Mouse (Mus musculus) hindbrain, embryonic 14.5 days (tissue): ENCODE measurements around the gene Galnt15. TPM values are rescaled to one million over a fixed set of nuclear protein-coding genes. Genes with fewer than 3 reads are reported as not detected.

Experiments
- ATAC-seq: fragments of 200-750 bp; cut with Nextera tagmentation; 2 replicates; pipeline ENCODE4 v1.8.0; 2017; ENCODE audit warnings: moderate number of reproducible peaks, mild to moderate bottlenecking, moderate TSS enrichment, moderate library complexity; ENCODE audit not compliant: low FRiP score
- DNase-seq: peaks from one replicate; pipeline ENCODE4 v3.0.0-alpha.2; 2015; ENCODE audit warnings: low spot score
- H3K27ac ChIP-seq: fragments of 300-500 bp; sonication (generic); 2 replicates; pipeline ENCODE4 v1.5.1; 2014; ENCODE audit warnings: mild to moderate bottlenecking, moderate library complexity
- H3K27me3 ChIP-seq: fragments of 300-500 bp; sonication (generic); 2 replicates; pipeline ENCODE4 v1.6.1; 2014; ENCODE audit warnings: mild to moderate bottlenecking, low read length, mixed read lengths; ENCODE audit not compliant: control insufficient read depth, insufficient read depth
- H3K36me3 ChIP-seq: fragments of 300-500 bp; sonication (generic); replicated peaks from 2 replicates; pipeline ENCODE4 v1.6.1; 2014; ENCODE audit not compliant: control insufficient read depth, insufficient read depth
- H3K4me1 ChIP-seq: fragments of 300-500 bp; sonication (generic); replicated peaks from 2 replicates; pipeline ENCODE4 v1.6.1; 2014; ENCODE audit warnings: antibody characterized with exemption, low read length, mixed read lengths; ENCODE audit not compliant: control insufficient read depth, insufficient read depth
- H3K4me2 ChIP-seq: fragments of 300-500 bp; sonication (generic); replicated peaks from 2 replicates; pipeline ENCODE4 v1.6.1; 2014; ENCODE audit warnings: mild to moderate bottlenecking, moderate library complexity
- H3K4me3 ChIP-seq: fragments of 300-500 bp; sonication (generic); replicated peaks from 2 replicates; pipeline ENCODE4 v1.5.1; 2014; ENCODE audit warnings: mild to moderate bottlenecking, low read length
- H3K9ac ChIP-seq: fragments of 300-500 bp; sonication (generic); 2 replicates; pipeline ENCODE4 v1.6.1; 2014
- H3K9me3 ChIP-seq: fragments of 300-500 bp; sonication (generic); 2 replicates; pipeline ENCODE4 v1.6.1; 2016; ENCODE audit warnings: low read length; ENCODE audit not compliant: control insufficient read depth
- WGBS: fragments of 180-500 bp; shearing (Covaris S2); extraction: QIAGEN DNeasy Blood & Tissue Kit; methylation state at CpG from one replicate; pipeline ENCODE4 v1.1.7; 2014; 5-methylcytosine and 5-hydroxymethylcytosine counted together
- polyA plus RNA-seq: library from polyadenylated mRNA; unstranded; fragments of >200 nt; fragmentation: Nextera tagmentation; extraction: Ambion mirVana; gene quantifications from 2 replicates; pipeline ENCODE4 v1.2.1, GENCODE M21; 2014

The Galnt15 gene
- polyA plus RNA-seq, 1 experiment from 2014 or later = 0.47 TPM

GRCm38 (mm10) chr14:32053895-32054294, 25.1 kb downstream of the Galnt15 start:
- Histone ChIP-seq H3K9ac (no peak overlapping the region), H3K36me3 (no peaks in the 10 kb centered on the region), H3K27ac (no peak overlapping the region), H3K4me1 (no peaks in the 10 kb centered on the region), H3K9me3 (no peaks in the 10 kb centered on the region), H3K4me3 (no peak overlapping the region), H3K27me3 (no peaks in the 10 kb centered on the region), H3K4me2 (no peak overlapping the region)
- DNase-seq (no peak), ATAC-seq (no peak)
- 79% methylated on average over 5 of the region's 5 CpGs for whole genome bisulfite sequencing

- ATAC-seq = no peak
- no peaks in the 10 kb centered on the region for H3K4me1 ChIP-seq
- no peak overlapping the region for H3K4me2 ChIP-seq
- no peak overlapping the region for H3K9ac ChIP-seq
- H3K27me3 ChIP-seq = no peaks in the 10 kb centered on the region
- H3K4me3 ChIP-seq = no peak overlapping the region
- H3K36me3 ChIP-seq = no peaks in the 10 kb centered on the region
- no peaks in the 10 kb centered on the region for H3K9me3 ChIP-seq
- WGBS = 69% methylated on average over 10 of the region's 10 CpGs
- no peak for DNase-seq
- H3K27ac ChIP-seq = no peak overlapping the region
These were observed 26.0 kb downstream of the Galnt15 start for GRCm38 (mm10) chr14:32054788-32055187.

GRCm38 (mm10) chr14:32055781-32056180, 27.0 kb downstream of the Galnt15 start:
- WGBS = 87% methylated on average over 8 of the region's 8 CpGs
- Histone ChIP-seq H3K4me3 (no peak overlapping the region), H3K27ac (no peak overlapping the region), H3K4me1 (no peaks in the 10 kb centered on the region), H3K27me3 (no peaks in the 10 kb centered on the region), H3K4me2 (no peak overlapping the region), H3K9ac (no peak overlapping the region), H3K9me3 (no peaks in the 10 kb centered on the region), H3K36me3 (no peaks in the 10 kb centered on the region)
- ATAC-seq = no peak
- no peak for DNase-seq

- Histone ChIP-seq H3K9me3 (no peaks in the 10 kb centered on the region), H3K4me3 (no peak overlapping the region), H3K27ac (no peak overlapping the region), H3K4me2 (no peak overlapping the region), H3K9ac (no peak overlapping the region), H3K4me1 (no peaks in the 10 kb centered on the region), H3K27me3 (no peaks in the 10 kb centered on the region), H3K36me3 (no peaks in the 10 kb centered on the region)
- ATAC-seq (no peak), DNase-seq (no peak)
- 99% methylated on average over 2 of the region's 2 CpGs for WGBS
These were observed 27.9 kb downstream of the Galnt15 start for GRCm38 (mm10) chr14:32056675-32057074.

DNA sequence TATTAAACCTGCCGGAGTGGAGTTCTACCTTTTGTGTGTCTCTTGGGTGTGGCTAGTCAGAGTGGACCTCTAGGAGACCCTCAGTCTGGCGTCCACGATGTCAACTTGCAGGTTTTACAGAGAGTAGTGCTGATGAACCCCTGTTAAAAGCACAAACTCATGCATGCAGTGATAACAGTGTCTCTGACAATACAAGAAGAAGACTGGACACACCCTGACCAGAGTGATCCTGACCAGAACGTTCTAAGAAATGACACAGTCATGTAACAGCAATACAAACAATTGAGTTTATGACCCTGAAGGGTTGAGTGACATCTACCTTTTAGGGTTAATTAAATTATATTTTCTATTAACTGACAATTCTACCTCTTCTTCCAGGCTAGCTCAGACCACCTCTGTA, 28.9 kb downstream of the Galnt15 start:
- 89% methylated on average over 4 of the region's 4 CpGs for WGBS
- Histone ChIP-seq H3K27me3 (no peaks in the 10 kb centered on the region), H3K36me3 (no peaks in the 10 kb centered on the region), H3K4me2 (no peak overlapping the region), H3K9me3 (no peaks in the 10 kb centered on the region), H3K27ac (no peak overlapping the region), H3K4me3 (no peak overlapping the region), H3K4me1 (no peaks in the 10 kb centered on the region), H3K9ac (no peak overlapping the region)
- no peak for ATAC-seq
- DNase-seq = no peak

- H3K4me3 ChIP-seq = no peak overlapping the region
- no peaks in the 10 kb centered on the region for H3K36me3 ChIP-seq
- DNase-seq = no peak
- 89% methylated on average over 4 of the region's 4 CpGs for WGBS
- H3K27ac ChIP-seq = no peak overlapping the region
- no peak overlapping the region for H3K9ac ChIP-seq
- no peak overlapping the region for H3K4me2 ChIP-seq
- no peaks in the 10 kb centered on the region for H3K4me1 ChIP-seq
- 0 out of 2 replicates have a peak, but pooled peaks cover 9% of the 10 kb centered on the region for H3K9me3 ChIP-seq
- H3K27me3 ChIP-seq = no peaks in the 10 kb centered on the region
- ATAC-seq = no peak
These were observed 32.6 kb downstream of the Galnt15 start for GRCm38 (mm10) chr14:32061398-32061797.

DNA sequence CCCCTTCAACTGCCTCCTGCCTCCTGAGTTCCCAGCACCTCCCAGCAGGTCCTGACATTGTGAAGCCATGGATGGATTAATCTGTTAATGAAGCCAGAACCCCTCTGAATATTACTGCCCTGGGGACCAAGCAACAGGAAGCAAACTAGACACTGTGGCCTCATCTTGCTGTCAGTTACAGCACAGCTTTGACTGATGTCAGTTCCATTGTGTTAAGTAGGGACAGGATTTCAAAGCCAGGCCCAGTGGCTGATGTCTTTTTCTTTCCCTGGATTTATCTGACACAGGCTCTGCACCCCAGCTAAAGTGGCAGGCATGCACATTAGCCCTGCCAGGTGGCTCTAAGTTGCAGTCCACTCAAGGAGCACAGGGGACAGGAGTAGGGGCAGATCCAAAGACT, 44.0 kb downstream of the Galnt15 start:
- ATAC-seq = no peak
- no peak overlapping the region for H3K27ac ChIP-seq
- no peak overlapping the region for H3K9ac ChIP-seq
- no peak overlapping the region for H3K4me2 ChIP-seq
- no peaks in the 10 kb centered on the region for H3K27me3 ChIP-seq
- H3K9me3 ChIP-seq = no peaks in the 10 kb centered on the region
- no peaks in the 10 kb centered on the region for H3K36me3 ChIP-seq
- no peak overlapping the region for H3K4me3 ChIP-seq
- DNase-seq = no peak
- no peaks in the 10 kb centered on the region for H3K4me1 ChIP-seq

DNA sequence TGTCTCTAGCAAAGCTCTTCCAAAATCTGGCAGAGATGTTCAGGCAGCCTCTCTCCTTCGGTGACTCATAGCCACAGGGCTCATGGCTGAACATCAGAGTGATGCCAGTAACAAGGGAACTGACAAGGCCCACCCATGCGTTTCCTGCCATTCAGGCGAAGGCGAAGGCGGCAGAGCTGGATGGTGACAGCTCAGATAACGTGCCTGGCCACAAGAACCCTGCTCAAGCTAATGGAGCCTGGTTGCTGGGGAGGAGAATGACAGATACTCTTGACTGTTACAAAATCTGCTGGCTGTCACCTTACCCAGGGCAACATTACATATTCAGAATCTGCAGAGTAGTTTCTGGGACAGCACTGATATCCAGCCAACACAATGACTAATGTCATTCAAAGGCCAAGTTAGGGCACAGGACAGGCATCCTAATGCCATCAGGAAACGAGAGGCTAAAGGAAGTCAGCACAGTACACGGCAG, 44.5 kb downstream of the Galnt15 start:
- Histone ChIP-seq H3K36me3 (no peaks in the 10 kb centered on the region), H3K4me2 (no peak overlapping the region), H3K9ac (no peak overlapping the region), H3K4me3 (no peak overlapping the region), H3K9me3 (no peaks in the 10 kb centered on the region), H3K4me1 (no peaks in the 10 kb centered on the region), H3K27me3 (no peaks in the 10 kb centered on the region), H3K27ac (no peak overlapping the region)
- ATAC-seq (no peak), DNase-seq (no peak)
- WGBS = 63% methylated on average over 8 of the region's 8 CpGs

- Histone ChIP-seq H3K27ac (no peak overlapping the region), H3K27me3 (no peaks in the 10 kb centered on the region), H3K4me3 (no peak overlapping the region), H3K9ac (no peak overlapping the region), H3K4me2 (no peak overlapping the region), H3K36me3 (no peaks in the 10 kb centered on the region), H3K4me1 (no peaks in the 10 kb centered on the region), H3K9me3 (no peaks in the 10 kb centered on the region)
- DNase-seq (no peak), ATAC-seq (no peak)
- 75% methylated on average over 7 of the region's 7 CpGs for WGBS
These were observed 45.1 kb downstream of the Galnt15 start for GRCm38 (mm10) chr14:32073901-32074300.

GRCm38 (mm10) chr14:32076896-32077575, 48.2 kb downstream of the Galnt15 start:
- no peaks in the 10 kb centered on the region for H3K9me3 ChIP-seq
- H3K27me3 ChIP-seq = no peaks in the 10 kb centered on the region
- WGBS = 50% methylated on average over 8 of the region's 8 CpGs
- H3K4me2 ChIP-seq = no peak overlapping the region
- H3K9ac ChIP-seq = no peak overlapping the region
- H3K36me3 ChIP-seq = peaks cover 20% of the 10 kb centered on the region
- H3K4me1 ChIP-seq = no peaks in the 10 kb centered on the region
- H3K4me3 ChIP-seq = no peak overlapping the region
- peak; percentile 88 for DNase-seq
- H3K27ac ChIP-seq = no peak overlapping the region
- peak; percentile 60; the same call in 1 of the 2 replicates for ATAC-seq
